Mouse (Mus musculus) layer of hippocampus, postnatal 25 days (tissue): ENCODE data around the gene Rbms1. TPM values are rescaled to one million over a fixed set of nuclear protein-coding genes. Genes with fewer than 3 reads are reported as not detected.

Experiments
- DNase-seq, 2 experiments: peaks; one replicate each; pipeline ENCODE4 v3.0.0; 2022; ENCODE audit warnings: mixed read lengths in 2 of 2, low spot score in 1 of 2; ENCODE audit errors: extremely low spot score in 1 of 2
- total RNA-seq, 2 experiments: library from RNA; stranded (reverse); gene quantifications; 2 replicates each; pipeline ENCODE4 v1.2.3; 2021

Rbms1 gene
- total RNA-seq, 2 experiments from 2014 or later = 10.3 to 13.3 TPM

GRCm38 (mm10) chr2:60816307-60816706 lies 146.7 kb downstream of the Rbms1 start:
- no peak for DNase-seq

DNA sequence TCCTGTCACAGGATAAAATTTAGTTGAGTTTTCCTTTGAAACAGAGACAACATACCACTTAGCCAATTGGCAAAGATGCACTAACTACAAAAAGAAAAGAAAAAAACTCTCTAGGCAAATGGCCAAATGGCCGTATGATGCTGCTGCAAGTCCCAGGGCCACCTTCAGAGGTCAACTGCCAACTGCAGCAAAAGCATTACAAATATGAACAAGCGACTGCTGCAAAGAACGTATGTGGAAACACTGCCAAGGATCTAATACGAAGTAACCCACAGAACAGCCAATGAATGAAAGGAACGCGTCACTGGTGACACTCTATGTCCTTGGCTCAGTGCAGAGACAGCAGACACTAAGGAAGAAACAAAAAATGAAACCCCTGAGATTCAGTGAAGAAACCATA lies 148.2 kb downstream of the Rbms1 start:
- DNase-seq = no peak

DNA sequence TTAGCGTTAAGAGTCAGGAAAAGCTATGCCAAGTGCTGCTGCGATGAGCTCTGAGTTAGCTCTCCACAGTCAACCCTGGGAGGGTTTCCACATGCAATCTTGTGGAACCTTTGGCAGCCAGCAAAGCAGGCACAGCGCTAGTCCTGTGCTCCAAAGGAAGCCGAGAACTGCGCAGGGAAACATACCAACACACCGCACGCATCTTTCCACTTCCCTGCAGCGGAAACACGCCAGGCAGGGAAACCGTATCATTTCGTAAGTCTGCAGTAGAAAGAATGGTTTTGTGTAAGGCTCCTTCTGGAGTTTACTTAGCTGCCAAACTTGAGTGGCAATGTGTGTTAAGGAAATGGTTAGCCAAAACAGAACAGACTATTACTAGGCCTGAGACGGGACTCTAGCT lies 150.0 kb downstream of the Rbms1 start:
- no peak for DNase-seq

GRCm38 (mm10) chr2:60810617-60811016 lies 152.4 kb downstream of the Rbms1 start:
- no peak for DNase-seq

GRCm38 (mm10) chr2:60809441-60809921 lies 153.5 kb downstream of the Rbms1 start:
- no peak for DNase-seq

DNA sequence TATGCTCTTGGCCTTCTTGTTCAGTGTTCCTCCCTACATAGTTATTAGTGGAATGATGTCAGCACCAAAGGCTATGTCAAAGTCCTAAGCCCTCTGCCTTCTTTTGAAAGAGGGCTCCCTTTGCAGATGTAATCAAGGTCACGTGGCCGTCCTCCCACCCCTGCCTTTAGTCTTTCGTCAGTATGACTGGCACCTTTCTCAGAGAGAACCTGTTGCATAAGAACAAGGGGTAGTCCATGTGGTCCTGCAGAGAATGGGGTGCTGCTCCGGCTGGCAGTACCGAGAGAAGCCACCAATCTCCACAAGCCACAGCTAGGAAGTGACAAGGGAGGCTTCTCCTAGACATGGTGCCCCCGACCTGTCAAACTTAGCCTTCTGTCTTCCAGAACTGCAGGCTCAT lies 154.2 kb downstream of the Rbms1 start:
- no peak for DNase-seq

GRCm38 (mm10) chr2:60807341-60808195 lies 155.4 kb downstream of the Rbms1 start:
- no peak for DNase-seq

GRCm38 (mm10) chr2:60804763-60805162 lies 158.2 kb downstream of the Rbms1 start:
- no peak for DNase-seq

- no peak for DNase-seq
Observed at GRCm38 (mm10) chr2:60803377-60803776, 159.6 kb downstream of the Rbms1 start.

DNA sequence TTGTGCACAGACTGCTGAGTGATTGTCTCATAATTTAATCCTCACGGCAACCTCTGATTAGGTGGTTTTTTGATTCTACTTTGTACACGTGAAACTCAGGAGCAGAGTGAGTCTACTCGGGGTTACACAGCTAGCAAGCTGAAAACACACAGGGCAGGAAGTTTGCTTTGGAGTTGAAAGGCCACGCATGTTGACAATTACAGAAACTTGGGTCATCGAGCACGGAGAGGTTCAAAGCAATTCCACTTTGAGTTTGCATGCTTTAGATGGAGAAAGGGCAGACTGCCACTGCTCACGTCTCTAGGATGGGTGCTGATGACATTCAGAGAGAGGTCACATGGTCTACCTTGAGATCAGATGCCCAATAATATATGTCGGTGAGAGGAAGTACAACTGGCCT lies 160.2 kb downstream of the Rbms1 start:
- DNase-seq = no peak

GRCm38 (mm10) chr2:60802191-60802590 lies 160.8 kb downstream of the Rbms1 start:
- peak in 1 of 2 experiments; percentile 50 for DNase-seq

- DNase-seq = no peak
Observed at GRCm38 (mm10) chr2:60801571-60802155, 161.3 kb downstream of the Rbms1 start.

GRCm38 (mm10) chr2:60800921-60801558 lies 162.0 kb downstream of the Rbms1 start:
- no peak for DNase-seq

DNA sequence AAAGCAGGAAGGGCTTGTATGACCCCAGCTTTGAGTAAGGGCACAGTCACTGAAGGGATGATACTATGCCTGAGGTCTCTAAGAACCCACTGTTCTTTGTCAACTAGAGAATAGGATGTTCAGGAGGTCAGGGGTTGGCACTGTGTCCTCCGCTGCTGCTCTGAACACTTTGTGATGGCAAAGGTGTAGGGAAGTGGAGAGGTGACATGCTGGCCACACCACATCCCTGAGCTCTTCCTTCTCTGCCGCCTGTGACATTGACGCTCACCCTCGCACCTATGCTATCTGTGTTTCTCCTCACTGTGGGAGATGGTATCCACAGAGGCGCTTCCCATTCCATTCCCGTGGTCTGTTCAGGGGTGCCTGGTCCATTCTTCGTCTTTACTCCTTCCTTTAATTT lies 163.2 kb downstream of the Rbms1 start:
- no peak for DNase-seq

GRCm38 (mm10) chr2:60798767-60799529 lies 164.0 kb downstream of the Rbms1 start:
- DNase-seq = no peak

DNA sequence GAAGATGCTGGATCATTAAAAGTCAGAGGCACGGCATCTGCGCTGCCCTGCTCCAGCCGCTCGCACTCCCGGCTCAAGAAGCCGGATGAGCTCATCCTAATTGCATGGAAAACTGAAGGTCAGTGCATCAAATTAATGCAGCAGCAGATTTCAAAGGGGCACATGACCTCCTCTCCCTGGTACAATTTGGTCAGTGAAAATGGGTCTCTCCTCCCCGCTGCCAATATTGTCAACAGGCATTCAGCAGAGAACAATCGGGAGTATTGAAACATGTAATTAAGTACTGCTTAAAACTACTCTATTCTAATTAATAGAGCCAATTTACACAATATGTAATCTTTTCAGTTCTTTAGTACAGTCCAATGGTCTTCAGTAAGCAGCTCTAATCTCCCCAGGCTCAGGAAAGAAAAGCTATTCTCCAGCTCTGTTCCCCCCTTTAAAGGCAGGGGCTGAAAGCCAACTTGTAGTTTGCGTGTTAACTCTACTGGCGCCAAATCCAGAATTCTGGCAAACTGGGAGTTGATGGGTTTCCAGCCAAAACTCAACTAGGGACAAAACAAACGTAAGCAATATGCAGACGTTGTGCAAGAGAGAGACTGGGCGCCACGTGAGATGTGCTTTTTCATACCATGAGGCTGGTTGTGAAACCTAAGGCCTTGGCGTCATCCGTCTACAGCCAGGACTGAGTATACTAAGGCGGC lies 165.9 kb downstream of the Rbms1 start:
- no peak for DNase-seq

- no peak for DNase-seq
Observed at GRCm38 (mm10) chr2:60796616-60796968, 166.4 kb downstream of the Rbms1 start.

GRCm38 (mm10) chr2:60795861-60796260 lies 167.1 kb downstream of the Rbms1 start:
- no peak for DNase-seq

- DNase-seq = no peak
Observed at GRCm38 (mm10) chr2:60792506-60792905, 170.5 kb downstream of the Rbms1 start.

GRCm38 (mm10) chr2:60789126-60789525 lies 173.9 kb downstream of the Rbms1 start:
- no peak for DNase-seq
